Mouse (Mus musculus): ENCODE data around the gene Nos1ap. TPM values are rescaled to one million over a fixed set of nuclear protein-coding genes. Genes with fewer than 3 reads are reported as not detected.

Gene Nos1ap
- total RNA-seq, 2 experiments from 2014 or later: 17.4 to 23.6 TPM

DNA sequence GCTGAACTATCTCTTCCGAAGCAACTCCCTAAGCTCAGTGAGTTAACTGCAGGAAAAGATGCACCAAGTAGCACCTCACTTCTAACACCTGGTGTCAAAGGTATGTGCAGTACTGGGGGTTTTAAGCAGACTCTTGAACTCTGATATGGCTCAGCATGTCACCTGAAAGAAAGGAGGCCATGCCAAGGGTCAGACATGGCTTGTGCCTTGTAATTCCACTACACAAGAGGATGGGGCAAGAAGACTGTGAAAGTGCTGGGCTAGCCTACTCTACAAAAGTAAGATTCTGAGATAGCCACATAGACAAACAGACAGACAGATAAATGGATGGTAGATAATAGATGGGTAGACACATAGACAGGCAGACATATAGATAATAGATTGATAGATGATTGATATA is 87.7 kb downstream of the Nos1ap start:
- no peak for DNase-seq

DNA sequence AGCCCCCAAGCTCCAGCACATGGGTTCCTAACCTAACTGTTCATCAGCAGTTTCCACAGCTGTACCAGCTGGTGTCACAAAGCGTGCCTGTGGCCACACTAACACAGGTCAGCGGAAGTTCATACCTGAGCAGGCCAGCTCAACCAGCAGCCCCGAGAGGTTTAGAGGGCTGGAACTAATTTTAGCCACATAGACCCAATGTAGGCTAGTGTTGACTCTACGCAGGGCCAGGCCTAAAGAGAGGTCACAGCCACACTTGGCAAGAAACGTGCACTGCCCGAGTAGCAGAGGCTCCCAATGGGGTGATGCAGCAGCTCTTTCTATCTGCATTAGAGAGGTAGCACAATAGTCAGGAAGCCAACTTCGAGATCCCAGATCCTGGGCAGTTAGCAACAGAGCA is 88.1 kb downstream of the Nos1ap start:
- peak; percentile 29 to 60 for DNase-seq

DNA sequence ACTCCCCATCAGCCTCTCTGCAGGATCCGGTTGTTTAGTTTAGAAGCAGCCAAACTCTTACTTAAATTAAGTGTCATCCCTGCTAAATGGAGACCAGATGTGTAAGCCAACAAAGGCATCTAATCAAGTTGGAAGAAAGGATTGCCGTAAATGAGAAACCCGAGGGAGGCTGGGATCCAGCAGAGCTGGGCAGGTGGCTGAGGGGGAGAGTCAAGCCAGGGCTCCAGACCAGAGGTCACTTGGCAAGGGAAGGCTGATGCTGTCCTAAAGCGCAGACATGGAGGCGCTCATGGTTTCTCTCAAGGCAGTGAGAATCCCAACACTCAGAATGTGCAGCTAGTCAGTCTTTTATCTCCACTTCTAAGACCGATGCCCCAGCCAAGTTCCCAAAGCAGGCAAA is 89.8 kb downstream of the Nos1ap start:
- no peak for DNase-seq

DNA sequence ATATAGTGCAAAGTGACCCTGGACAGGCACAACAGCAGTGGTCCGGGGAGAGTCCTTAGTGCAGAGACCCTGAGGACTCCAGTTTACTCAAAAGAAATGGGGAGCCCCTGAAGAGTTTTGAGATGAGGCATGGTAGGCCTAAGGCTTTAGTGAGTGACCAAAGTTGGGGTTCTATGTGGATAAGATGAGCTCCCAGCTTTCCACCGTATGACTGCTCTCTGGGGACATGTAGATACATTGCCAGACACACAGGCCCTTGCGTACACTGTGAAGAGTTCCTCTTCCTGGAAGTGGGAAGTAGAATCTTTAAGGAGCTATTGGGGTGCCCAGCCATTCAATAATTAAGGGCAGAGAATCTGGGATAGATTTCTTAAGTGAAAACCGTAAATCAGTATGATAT is 90.2 kb downstream of the Nos1ap start:
- no peak for DNase-seq

DNA sequence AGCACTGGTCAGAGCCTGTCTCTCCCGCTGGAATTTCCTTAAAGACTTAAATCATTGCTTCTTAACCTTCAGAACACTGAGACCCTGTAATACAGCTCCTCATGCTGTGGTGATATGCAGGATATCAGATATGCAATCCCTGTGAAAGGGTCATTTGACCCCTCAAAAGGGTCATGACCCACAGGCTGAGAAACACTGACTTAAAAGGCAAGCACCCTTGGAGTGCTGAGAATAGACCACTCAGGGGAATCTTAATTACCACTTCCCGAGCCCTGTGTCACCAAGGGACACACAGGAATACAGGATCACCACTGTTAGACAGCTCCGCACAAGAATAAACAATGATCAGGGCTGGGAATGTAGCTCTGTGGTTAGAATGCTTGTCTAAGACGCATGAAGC is 91.0 kb downstream of the Nos1ap start:
- DNase-seq: no peak

DNA sequence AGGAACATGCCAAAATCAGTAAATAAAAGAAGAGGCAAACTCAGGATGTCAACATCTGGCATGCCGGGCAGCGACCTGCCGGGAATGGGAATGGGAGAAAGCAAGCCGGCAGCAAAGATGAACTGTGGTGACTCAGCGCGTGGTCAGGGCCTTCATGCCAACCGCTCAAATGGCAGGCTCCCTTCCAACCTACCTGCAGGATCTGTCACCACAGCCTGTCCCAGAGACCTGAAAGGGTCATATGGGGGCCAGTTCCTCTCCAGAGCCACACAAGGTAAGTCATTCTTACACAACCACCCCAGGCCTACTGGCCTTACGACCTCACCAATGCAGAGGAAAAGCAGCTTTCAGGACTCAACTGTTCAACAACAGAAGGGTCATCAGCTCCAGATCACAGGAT is 93.4 kb downstream of the Nos1ap start:
- DNase-seq: no peak

- DNase-seq: no peak
Observed at GRCm38 (mm10) chr1:170495538-170496183, 94.0 kb downstream of the Nos1ap start.

GRCm38 (mm10) chr1:170492527-170492926 is 97.1 kb downstream of the Nos1ap start:
- no peak for DNase-seq

- DNase-seq: no peak
Observed at GRCm38 (mm10) chr1:170492027-170492426, 97.6 kb downstream of the Nos1ap start.

DNA sequence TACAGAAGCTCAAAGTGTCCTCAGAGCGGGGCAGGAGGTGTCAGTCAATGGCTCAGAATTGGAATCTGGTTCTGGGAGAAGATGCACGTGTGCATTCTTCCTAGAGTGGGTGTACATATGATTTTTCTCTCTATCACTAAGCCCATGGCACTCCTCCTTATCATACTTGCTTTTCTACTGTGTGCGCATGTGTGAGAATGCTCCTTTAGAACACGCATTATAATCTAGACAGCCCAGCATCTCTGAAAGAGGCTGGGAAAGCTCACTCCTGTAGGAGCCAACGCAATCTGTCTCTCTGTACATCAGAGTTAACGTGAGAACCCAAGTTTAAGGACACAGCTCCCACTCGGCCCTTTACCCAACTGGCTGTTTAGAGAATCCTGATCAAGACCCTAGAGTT is 99.7 kb downstream of the Nos1ap start:
- no peak for DNase-seq

DNA sequence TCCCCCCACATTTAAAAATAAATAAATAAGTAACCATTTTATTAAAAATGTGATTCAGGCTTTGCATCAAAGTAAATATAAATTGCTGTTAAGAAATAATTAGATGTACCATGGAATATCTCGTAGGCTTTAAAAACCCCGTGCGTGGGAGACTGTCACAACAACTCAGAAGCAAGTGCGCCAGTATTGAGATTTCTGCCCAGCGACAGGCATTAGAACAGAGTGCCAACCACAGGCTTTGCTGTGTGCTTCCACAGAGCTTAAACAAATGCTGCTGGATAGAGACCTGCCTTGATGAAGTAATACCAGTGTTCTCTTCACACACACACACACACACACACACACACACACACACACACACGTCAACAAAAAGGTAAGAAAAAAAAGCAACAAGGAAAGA is 100.2 kb downstream of the Nos1ap start:
- no peak for DNase-seq

DNA sequence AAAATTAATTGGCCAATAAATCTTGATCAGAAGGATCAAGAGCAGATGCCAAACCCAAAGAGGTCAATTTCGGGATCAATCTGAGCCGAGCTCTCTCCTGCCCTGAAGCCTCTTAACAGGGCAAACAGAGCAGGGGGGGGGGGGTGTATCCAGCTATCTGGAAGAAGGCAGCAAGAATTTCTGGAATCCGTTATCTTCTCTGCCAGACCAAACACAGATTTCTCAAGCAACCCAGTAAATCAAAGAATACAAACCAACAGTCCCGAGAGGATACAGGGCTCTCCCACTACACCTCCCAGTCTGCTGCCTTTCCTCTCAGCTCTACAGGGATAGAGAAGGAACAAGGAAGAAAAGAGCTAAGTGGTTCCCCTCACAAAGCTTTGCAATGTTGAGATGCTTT is 104.5 kb downstream of the Nos1ap start:
- no peak for DNase-seq

- no peak for DNase-seq
Observed at GRCm38 (mm10) chr1:170482236-170482905, 107.3 kb downstream of the Nos1ap start.

- DNase-seq: peak; percentile 16 to 28
Observed at GRCm38 (mm10) chr1:170481093-170481492, 108.6 kb downstream of the Nos1ap start.

DNA sequence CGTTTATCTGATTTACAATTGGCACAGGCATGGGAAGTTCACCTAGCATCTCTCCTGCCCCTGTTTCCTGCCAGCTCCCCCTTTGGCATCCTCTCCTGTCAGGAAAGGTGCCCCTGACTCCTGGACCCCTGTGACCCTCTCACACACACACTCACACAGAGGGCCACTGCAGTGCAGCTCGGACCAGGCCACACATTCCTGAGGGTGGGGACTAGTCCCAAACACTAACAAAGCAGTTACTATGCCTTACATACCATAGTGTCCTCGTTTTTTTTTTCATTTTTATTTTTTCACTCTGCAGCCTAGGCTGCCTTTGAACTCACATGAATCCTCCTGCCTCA is 110.2 kb downstream of the Nos1ap start:
- DNase-seq: no peak

GRCm38 (mm10) chr1:170478791-170479457 is 110.7 kb downstream of the Nos1ap start:
- DNase-seq: no peak

DNA sequence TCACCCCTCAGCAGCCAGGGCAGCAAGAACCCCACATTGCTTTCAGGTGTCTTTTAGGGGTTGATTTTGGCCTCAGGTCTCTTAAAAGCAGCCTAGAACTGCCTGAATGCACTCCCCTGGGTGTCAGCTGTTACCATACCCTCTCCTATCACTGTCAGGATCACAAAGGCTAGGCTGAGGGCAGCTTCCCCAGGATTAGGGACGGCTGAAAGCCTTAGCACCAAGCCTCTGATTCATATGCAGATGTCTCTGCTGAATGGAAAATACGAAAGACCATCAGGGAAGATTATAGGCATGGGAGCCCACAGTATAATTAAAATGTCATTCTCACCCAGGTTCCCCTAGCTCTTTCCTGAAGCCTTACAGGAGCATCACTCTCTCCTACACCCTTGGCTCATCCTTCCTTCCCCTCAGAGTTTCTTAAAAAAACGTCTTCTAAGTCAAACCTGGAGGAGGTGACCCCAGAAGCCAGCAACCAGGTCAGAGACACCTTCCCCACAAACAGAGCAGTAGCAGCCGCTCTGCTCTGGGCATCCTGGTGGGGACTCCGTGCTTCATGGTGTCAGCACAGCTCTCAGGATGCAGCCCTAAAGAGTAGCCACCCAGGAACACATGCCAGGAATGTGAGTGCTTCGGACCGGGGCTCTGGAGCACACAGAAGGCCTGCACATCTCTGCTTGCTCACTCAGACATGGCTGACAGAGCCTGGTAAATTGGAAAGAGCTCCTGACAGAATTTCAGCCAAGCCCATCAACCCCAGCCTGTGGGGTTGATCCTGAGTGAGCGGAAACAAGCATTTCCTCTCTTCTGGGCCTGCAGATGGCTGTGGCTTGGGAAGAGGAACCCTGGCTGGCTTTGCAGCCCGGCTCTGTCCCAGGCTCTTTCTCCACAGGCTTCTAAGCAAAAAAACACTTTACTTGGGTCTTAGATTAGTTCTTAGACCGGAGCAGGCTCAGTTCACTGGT is 111.7 kb downstream of the Nos1ap start:
- DNase-seq: peak; percentile 26 to 57

DNA sequence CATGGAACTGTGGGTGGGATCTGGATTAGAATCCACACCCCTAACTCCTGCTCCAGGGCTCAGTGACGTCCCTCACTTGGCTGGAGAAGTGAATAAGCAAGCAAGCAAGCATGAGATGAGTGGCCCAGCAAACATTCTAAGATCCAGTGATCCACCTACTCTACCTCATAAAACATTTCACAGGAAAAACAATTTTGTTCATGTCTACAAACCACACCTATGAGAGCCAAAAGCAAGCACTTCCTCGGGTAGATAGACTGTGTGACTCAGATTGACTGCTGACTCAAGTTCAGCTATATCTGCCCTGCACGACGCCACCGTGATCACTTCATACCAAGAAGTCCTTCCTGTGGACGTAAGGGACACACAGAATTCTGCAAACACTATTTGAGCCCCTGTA is 116.2 kb downstream of the Nos1ap start:
- DNase-seq: no peak

DNA sequence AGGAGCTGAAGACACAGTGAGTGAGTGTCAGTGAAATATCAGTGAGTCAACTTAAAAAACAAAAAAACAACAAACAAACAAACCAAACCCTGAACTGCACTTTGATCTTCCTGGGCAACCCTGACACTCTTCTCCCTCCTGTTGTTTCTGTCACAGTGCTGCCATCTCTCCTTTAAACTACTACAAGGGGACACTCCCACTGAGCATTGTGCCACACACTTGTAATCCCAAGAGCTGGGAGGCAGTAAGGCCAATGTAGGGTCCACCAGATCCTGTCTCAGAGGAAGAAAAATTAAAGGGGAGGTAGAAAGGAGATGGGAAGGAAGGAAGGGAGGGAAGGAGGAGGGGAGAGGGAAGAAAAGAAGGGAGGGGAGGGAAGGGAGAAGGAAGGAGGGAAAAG is 116.8 kb downstream of the Nos1ap start:
- DNase-seq: no peak

- peak in 1 of 2 experiments; percentile 17 for DNase-seq
Observed at GRCm38 (mm10) chr1:170466099-170467009, 123.3 kb downstream of the Nos1ap start.

GRCm38 (mm10) chr1:170462140-170462539 is 127.5 kb downstream of the Nos1ap start:
- no peak for DNase-seq

Data from heart, adult 18-20 months (tissue).